8 mouse cellular contexts compared by ENCODE assay signal in the genomic region with DNA sequence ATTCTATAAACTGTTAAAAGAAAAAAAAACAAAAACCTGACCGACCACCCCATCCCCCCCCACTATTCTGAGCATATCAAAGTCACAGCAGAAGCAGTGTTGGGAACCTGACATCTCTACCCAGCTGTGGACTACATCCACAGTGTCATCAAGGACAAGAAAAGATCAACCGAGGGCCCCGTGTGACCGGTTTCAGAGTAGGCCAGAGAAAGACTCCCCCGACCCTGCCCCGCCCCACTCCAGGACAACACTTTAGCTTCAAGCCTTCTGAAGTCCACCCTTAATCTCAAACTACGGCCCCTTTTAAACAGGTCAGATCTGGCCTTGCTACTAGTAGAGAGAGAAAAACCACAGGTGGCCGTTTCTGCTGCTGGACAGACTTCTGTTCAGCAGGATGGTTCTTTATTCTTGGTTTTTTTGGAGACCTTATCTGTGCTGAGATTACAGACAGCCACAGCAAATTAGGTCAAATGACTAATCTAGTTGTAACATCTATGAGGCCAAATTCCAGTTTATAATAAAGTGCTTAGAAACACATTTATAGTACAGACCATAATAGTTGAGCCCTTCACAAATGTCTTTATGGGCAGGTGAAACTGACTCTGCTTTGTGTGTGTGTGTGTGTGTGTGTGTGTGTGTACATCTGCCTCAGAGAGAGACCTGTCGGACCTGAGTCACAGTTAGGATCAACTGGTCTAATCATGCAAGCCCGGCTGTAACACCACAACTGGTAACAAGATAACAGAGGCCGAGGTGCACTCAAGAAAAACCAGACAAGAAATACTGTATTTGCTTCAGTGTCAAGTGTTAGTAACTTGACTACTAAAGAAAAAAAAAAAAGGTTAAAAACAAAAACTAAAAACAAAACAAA. TPM values are rescaled to one million over a fixed set of nuclear protein-coding genes. Genes with fewer than 3 reads are reported as not detected.
A peak's percentile ranks its signal among the peaks of the same experiment; 100 is the strongest.
DNase-seq lines count a peak whose midpoint lies in the region; ATAC-seq and TF ChIP-seq lines count a peak whose summit lies in the region.

No protein-coding gene starts in this region.

- peak overlapping the region; percentile 42; the same call in 1 of the 2 replicates for H3K27ac ChIP-seq in kidney, embryonic 14.5 days (ENCODE audit: low read depth, low read length)
- no peak overlapping the region for H3K27ac ChIP-seq in embryonic facial prominence, embryonic 12.5 days
- H3K27ac ChIP-seq in hindbrain, embryonic 13.5 days = no peak overlapping the region
- peak overlapping the region; percentile 98 for H3K27ac ChIP-seq in liver, postnatal 0 days (ENCODE audit: low read depth)

- peaks cover 55% of the 10 kb centered on the region for H3K36me3 ChIP-seq in kidney, embryonic 14.5 days (ENCODE audit: control insufficient read depth, insufficient read depth, low read length)
- H3K36me3 ChIP-seq in embryonic facial prominence, embryonic 12.5 days = peaks cover 18% of the 10 kb centered on the region; the same call in 1 of the 2 replicates
- H3K36me3 ChIP-seq in hindbrain, embryonic 13.5 days = peaks cover 18% of the 10 kb centered on the region
- peaks cover 32% of the 10 kb centered on the region for H3K36me3 ChIP-seq in liver, postnatal 0 days (replicated peaks; ENCODE audit: insufficient read depth, low read length)

- ATAC-seq in kidney, embryonic 14.5 days (ENCODE audit: low FRiP score, low TSS enrichment) = no peak
- ATAC-seq in embryonic facial prominence, embryonic 12.5 days (ENCODE audit: insufficient number of reproducible peaks, insufficient read depth, low FRiP score, low TSS enrichment) = no peak
- ATAC-seq in hindbrain, embryonic 13.5 days (ENCODE audit: low FRiP score) = no peak
- ATAC-seq in liver, postnatal 0 days = peak; percentile 14; the same call in 1 of the 2 replicates

- TF ChIP-seq EP300 in liver, postnatal 0 days (IDR thresholded peaks at IDR 0.05; ENCODE audit: low read depth) = peak; percentile 87

- peak overlapping the region; percentile 94 for H3K4me2 ChIP-seq in kidney, embryonic 14.5 days (replicated peaks; ENCODE audit: low read depth, low read length)
- peak overlapping the region; percentile 99 for H3K4me2 ChIP-seq in embryonic facial prominence, embryonic 12.5 days (replicated peaks)
- H3K4me2 ChIP-seq in hindbrain, embryonic 13.5 days = peak overlapping the region; percentile 100
- H3K4me2 ChIP-seq in liver, postnatal 0 days (ENCODE audit: low read depth, low read length) = peak overlapping the region; percentile 78

- WGBS in kidney, embryonic 14.5 days = 6% methylated on average over 11 of the region's 11 CpGs
- WGBS in embryonic facial prominence, embryonic 12.5 days = 34% methylated on average over 11 of the region's 11 CpGs
- WGBS in hindbrain, embryonic 13.5 days = 34% methylated on average over 11 of the region's 11 CpGs
- 5% methylated on average over 11 of the region's 11 CpGs for WGBS in liver, postnatal 0 days (ENCODE audit: insufficient replicate concordance)

- H3K9me3 ChIP-seq in kidney, embryonic 14.5 days (ENCODE audit: control insufficient read depth, low read length) = no peaks in the 10 kb centered on the region
- no peaks in the 10 kb centered on the region for H3K9me3 ChIP-seq in embryonic facial prominence, embryonic 12.5 days
- no peaks in the 10 kb centered on the region for H3K9me3 ChIP-seq in hindbrain, embryonic 13.5 days
- H3K9me3 ChIP-seq in liver, postnatal 0 days (ENCODE audit: low read length) = no peaks in the 10 kb centered on the region

- H3K4me3 ChIP-seq in kidney, embryonic 14.5 days (ENCODE audit: low read length) = peak overlapping the region; percentile 100
- H3K4me3 ChIP-seq in embryonic facial prominence, embryonic 12.5 days = peak overlapping the region; percentile 100
- H3K4me3 ChIP-seq in hindbrain, embryonic 13.5 days = peak overlapping the region; percentile 100
- peak overlapping the region; percentile 99 for H3K4me3 ChIP-seq in liver, postnatal 0 days (ENCODE audit: low read depth, low read length)

- TF ChIP-seq CTCF in liver, postnatal 0 days (IDR thresholded peaks at IDR 0.05; ENCODE audit: low read depth) = no peak

- H3K4me1 ChIP-seq in kidney, embryonic 14.5 days (ENCODE audit: control insufficient read depth, insufficient read depth, low read length) = peaks cover 46% of the 10 kb centered on the region
- H3K4me1 ChIP-seq in embryonic facial prominence, embryonic 12.5 days = peaks cover 60% of the 10 kb centered on the region
- H3K4me1 ChIP-seq in hindbrain, embryonic 13.5 days (replicated peaks) = peaks cover 73% of the 10 kb centered on the region
- peaks cover 38% of the 10 kb centered on the region for H3K4me1 ChIP-seq in liver, postnatal 0 days (ENCODE audit: insufficient read depth)

- peak overlapping the region; percentile 100 for H3K9ac ChIP-seq in kidney, embryonic 14.5 days (ENCODE audit: low read depth, low read length)
- H3K9ac ChIP-seq in embryonic facial prominence, embryonic 12.5 days = peak overlapping the region; percentile 46
- peak overlapping the region; percentile 66 for H3K9ac ChIP-seq in hindbrain, embryonic 13.5 days
- peak overlapping the region; percentile 75 for H3K9ac ChIP-seq in liver, postnatal 0 days (replicated peaks)

- no peak for DNase-seq in kidney, adult 8-10 months
- peak; percentile 56 for DNase-seq in liver, postnatal 0 days
- DNase-seq in urinary bladder, adult 2 months (ENCODE audit: low spot score) = no peak
- no peak for DNase-seq in frontal cortex, postnatal 14 days (ENCODE audit: low spot score in 2 of 2)
- no peak for DNase-seq in left cerebral cortex, adult 18-20 months (ENCODE audit: low spot score in 2 of 2)

- no peaks in the 10 kb centered on the region for H3K27me3 ChIP-seq in kidney, embryonic 14.5 days (ENCODE audit: control insufficient read depth, insufficient read depth, low read length)
- no peaks in the 10 kb centered on the region for H3K27me3 ChIP-seq in embryonic facial prominence, embryonic 12.5 days
- no peaks in the 10 kb centered on the region for H3K27me3 ChIP-seq in hindbrain, embryonic 13.5 days
- no peaks in the 10 kb centered on the region for H3K27me3 ChIP-seq in liver, postnatal 0 days (ENCODE audit: insufficient read depth, low read length)

RNA-seq across cellular contexts. Expression of gene Irf2bp2, which starts 4.9 kb away (rescaled TPM):
- 11.6 and 14.6 TPM in 2 replicates for polyA plus RNA-seq in kidney, embryonic 14.5 days (2014; fragmentation: Nextera tagmentation; extraction: Ambion mirVana)
- polyA plus RNA-seq in embryonic facial prominence, embryonic 12.5 days (2016; fragmentation: Nextera tagmentation; extraction: Ambion mirVana) = 11.5 and 12.0 TPM in 2 replicates
- polyA plus RNA-seq in hindbrain, embryonic 13.5 days (2015; fragmentation: Nextera tagmentation; extraction: Ambion mirVana) = 9.0 TPM in 2 replicates
- polyA plus RNA-seq in liver, postnatal 0 days (2015; fragmentation: Nextera tagmentation; extraction: Ambion mirVana) = 5.0 and 6.2 TPM in 2 replicates
- 33.4 and 35.5 TPM in 2 replicates for polyA plus RNA-seq in urinary bladder, adult 2 months (2012; rRNA removed)
- total RNA-seq in left cerebral cortex, adult 18-20 months (2021) = 10 to 100 TPM; 74.0 to 77.6 TPM

Comparison
In these comparisons a context has a peak if more than half of its experiments do, and no peak if none do; other contexts are left out.
1. H3K27ac ChIP-seq: peak in kidney, embryonic 14.5 days (single experiment) and liver, postnatal 0 days (single experiment); none in embryonic facial prominence, embryonic 12.5 days (single experiment) and hindbrain, embryonic 13.5 days (single experiment).
2. H3K9ac ChIP-seq: peak in every context shown above with its lines; median percentile 100 in kidney, embryonic 14.5 days; 75 in liver, postnatal 0 days; 66 in hindbrain, embryonic 13.5 days; 46 in embryonic facial prominence, embryonic 12.5 days.
3. Peak in every context shown above with its lines, with median percentiles within 50 percentile points of each other: H3K4me2 ChIP-seq and H3K4me3 ChIP-seq.